Mouse (Mus musculus) liver, embryonic 14.5 days (tissue): ENCODE data around the gene Desi1. TPM values are rescaled to one million over a fixed set of nuclear protein-coding genes. Genes with fewer than 3 reads are reported as not detected.

Experiments used
- ATAC-seq: fragments of 200-750 bp; cut with Nextera tagmentation; 2 replicates; pipeline ENCODE4 v1.8.0; 2017; ENCODE audit warnings: moderate number of reproducible peaks, mild to moderate bottlenecking, moderate library complexity; ENCODE audit not compliant: insufficient read depth
- DNase-seq, 3 experiments: peaks; one replicate each; pipeline ENCODE4 v3.0.0-alpha.2; 2012 to 2013; ENCODE audit warnings: low read depth in 3 of 3, low spot score in 3 of 3
- H3K27ac ChIP-seq: fragments of 300-500 bp; sonication (generic); 2 replicates; pipeline ENCODE4 v1.5.1; 2014; ENCODE audit warnings: moderate library complexity, mild to moderate bottlenecking, control low read depth, inconsistent platforms
- H3K27me3 ChIP-seq: fragments of 300-500 bp; sonication (generic); 2 replicates; pipeline ENCODE4 v1.6.1; 2014; ENCODE audit warnings: mild to moderate bottlenecking, low read length, moderate library complexity; ENCODE audit not compliant: control insufficient read depth, insufficient read depth
- H3K36me3 ChIP-seq: fragments of 300-500 bp; sonication (generic); replicated peaks from 2 replicates; pipeline ENCODE4 v1.6.1; 2014; ENCODE audit warnings: low read depth; ENCODE audit not compliant: control insufficient read depth, insufficient read depth
- H3K4me1 ChIP-seq, 2 experiments: fragments of 200-500 bp in 1 of 2; fragments of 300-500 bp in 1 of 2; sonication (generic) in 1 of 2; replicated peaks; 2 replicates each; pipeline ENCODE4 v1.6.1; 2012 to 2014; ENCODE audit warnings: antibody characterized with exemption in 1 of 2, inconsistent platforms in 1 of 2, low read length in 1 of 2; ENCODE audit not compliant: control insufficient read depth in 2 of 2, insufficient read depth in 2 of 2
- H3K4me2 ChIP-seq: fragments of 300-500 bp; sonication (generic); 2 replicates; pipeline ENCODE4 v1.6.1; 2014; ENCODE audit warnings: low read depth, mild to moderate bottlenecking, control low read depth, moderate library complexity
- H3K4me3 ChIP-seq, 2 experiments: fragments of 200-500 bp in 1 of 2; fragments of 300-500 bp in 1 of 2; sonication (generic) in 1 of 2; 2 replicates each; pipeline ENCODE4 v1.5.1; 2012 to 2014; ENCODE audit warnings: low read depth in 2 of 2, low read length in 2 of 2, mild to moderate bottlenecking in 2 of 2, control low read depth in 1 of 2, inconsistent platforms in 1 of 2, moderate library complexity in 1 of 2; ENCODE audit not compliant: insufficient read depth in 1 of 2
- H3K9ac ChIP-seq: fragments of 300-500 bp; sonication (generic); replicated peaks from 2 replicates; pipeline ENCODE4 v1.6.1; 2014; ENCODE audit warnings: mild to moderate bottlenecking, control low read depth, moderate library complexity
- H3K9me3 ChIP-seq: fragments of 300-500 bp; sonication (generic); 2 replicates; pipeline ENCODE4 v1.6.1; 2016; ENCODE audit warnings: low read length, mixed read lengths; ENCODE audit not compliant: control insufficient read depth
- CTCF ChIP-seq: IDR thresholded peaks from 2 replicates; pipeline ENCODE4 v1.5.1; 2016; ENCODE audit warnings: antibody characterized with exemption, low read depth, control low read depth
- EP300 ChIP-seq: IDR thresholded peaks from 2 replicates; pipeline ENCODE4 v1.6.1; 2016; ENCODE audit warnings: antibody characterized with exemption, low read depth
- WGBS: fragments of 180-500 bp; shearing (Covaris S2); extraction: QIAGEN DNeasy Blood & Tissue Kit; methylation state at CpG from one replicate; pipeline ENCODE4 v1.1.7; 2014; ENCODE audit not compliant: insufficient replicate concordance; 5-methylcytosine and 5-hydroxymethylcytosine counted together
- polyA plus RNA-seq, 2 experiments: library from polyadenylated mRNA; depleted of rRNA in 1 of 2; stranded (reverse) in 1 of 2; unstranded in 1 of 2; fragments of >200 nt; fragmentation: Nextera tagmentation in 1 of 2; extraction: Ambion mirVana in 1 of 2; gene quantifications; 2 replicates each; pipeline versions ENCODE4 v1.2.1 to v1.2.3; 2012 to 2014

Desi1 gene
- polyA plus RNA-seq, 2 experiments = 8.6 to 9.3 TPM

DNA sequence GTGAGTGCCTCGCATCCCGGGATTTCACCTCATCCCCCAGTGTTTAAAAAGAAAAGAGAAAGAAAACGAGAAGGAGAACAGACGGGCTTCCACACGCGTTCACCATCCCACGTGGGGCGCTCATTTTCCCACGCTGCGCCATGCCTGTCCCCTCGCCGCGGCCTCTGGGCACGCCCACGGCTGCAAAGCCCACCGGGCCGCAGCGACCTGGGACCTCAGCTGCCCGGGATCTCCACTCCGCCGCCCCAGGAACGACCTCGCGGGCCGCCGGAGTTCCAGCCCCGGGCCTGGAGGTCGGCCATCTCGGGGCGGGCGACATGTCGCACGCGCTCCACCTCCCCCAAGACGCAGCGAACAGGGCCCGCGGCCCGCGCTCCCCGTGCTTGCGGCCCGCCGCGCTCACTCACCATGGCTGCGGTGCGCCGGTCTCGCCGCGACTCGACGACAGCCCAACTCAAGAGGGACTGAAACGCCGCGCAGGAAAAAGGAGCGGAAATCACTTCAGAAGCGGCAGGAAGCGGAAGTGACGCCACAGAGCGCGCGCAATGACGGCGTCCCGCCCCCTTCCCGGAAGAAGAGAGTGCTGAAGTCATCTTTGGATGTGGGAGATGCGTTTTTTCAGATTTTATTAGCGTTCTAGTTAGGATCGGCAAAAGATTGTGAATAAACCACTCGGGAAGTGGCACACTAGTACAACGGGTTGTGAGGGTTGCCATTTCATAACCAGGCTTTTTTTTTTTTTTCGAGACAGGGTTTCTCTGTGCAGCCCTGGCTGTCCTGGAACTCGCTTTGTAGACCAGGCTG, 13.6 kb upstream of the Desi1 start, which contains the start of gene Snu13:
Gene Snu13 (minus strand): TSS at position 519 of the 804 bp plus-strand sequence.
- under 1% methylated on average over 71 of the region's 74 CpGs for WGBS
- Histone ChIP-seq H3K4me1 (peaks cover 10 to 13% of the 10 kb centered on the region in 2 experiments), H3K27me3 (no peaks in the 10 kb centered on the region; the same call in 1 of the 2 replicates), H3K9me3 (no peaks in the 10 kb centered on the region), H3K4me3 (peak within 1 kb of the TSS; percentile 100), H3K4me2 (peak within 1 kb of the TSS; percentile 97), H3K27ac (peak within 1 kb of the TSS; percentile 80), H3K36me3 (peaks cover 15% of the 10 kb centered on the region), H3K9ac (peak within 1 kb of the TSS; percentile 96)
- ATAC-seq (peak; percentile 85), DNase-seq (peak; percentile 71 to 77 (median 76))
- TF ChIP-seq EP300 (no peak), CTCF (no peak)

DNA sequence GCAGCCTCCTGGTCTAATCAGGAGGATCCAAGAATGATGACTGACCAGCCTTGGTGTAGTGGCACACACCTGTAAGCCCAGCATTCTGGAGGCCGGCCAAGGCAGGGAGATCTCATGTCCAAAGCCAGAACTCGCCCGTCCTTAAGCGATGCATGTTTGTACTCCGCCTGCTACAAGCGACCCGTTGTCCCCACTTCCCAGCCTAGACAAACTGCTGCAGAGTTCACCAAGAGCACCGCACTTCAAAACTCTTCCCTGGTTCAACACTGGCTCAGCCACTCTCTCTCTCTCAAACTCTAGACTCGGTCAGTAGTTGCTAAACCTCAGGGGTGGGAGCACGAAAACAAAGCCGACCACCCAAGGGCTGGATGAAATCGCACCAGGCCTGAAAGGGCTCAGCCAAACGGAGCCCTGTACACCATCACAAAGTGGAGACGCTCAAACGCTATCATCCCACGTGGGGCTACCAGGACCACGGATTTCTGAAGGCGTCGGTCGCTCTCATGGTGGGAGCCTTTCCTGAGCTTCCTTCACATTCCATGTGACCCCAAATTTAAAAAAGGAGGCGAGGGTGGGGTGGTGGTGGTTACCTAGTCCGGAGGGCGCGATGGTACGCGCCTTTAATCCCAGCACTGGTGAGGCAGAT, 12.7 kb upstream of the Desi1 start:
- Histone ChIP-seq H3K4me3 (peak overlapping the region; percentile 100), H3K27me3 (no peaks in the 10 kb centered on the region; the same call in 1 of the 2 replicates), H3K9me3 (no peaks in the 10 kb centered on the region), H3K9ac (peak overlapping the region; percentile 96), H3K4me1 (peaks cover 10 to 13% of the 10 kb centered on the region in 2 experiments), H3K27ac (peak overlapping the region; percentile 80), H3K36me3 (peaks cover 16% of the 10 kb centered on the region), H3K4me2 (peak overlapping the region; percentile 97)
- ATAC-seq (0 out of 2 replicates have a peak, but pooled peaks have one; percentile 23), DNase-seq (peak in 1 of 3 experiments; percentile 11)
- WGBS = under 1% methylated on average over 26 of the region's 26 CpGs
- no peak for TF ChIP-seq CTCF
- TF ChIP-seq EP300 = no peak

DNA sequence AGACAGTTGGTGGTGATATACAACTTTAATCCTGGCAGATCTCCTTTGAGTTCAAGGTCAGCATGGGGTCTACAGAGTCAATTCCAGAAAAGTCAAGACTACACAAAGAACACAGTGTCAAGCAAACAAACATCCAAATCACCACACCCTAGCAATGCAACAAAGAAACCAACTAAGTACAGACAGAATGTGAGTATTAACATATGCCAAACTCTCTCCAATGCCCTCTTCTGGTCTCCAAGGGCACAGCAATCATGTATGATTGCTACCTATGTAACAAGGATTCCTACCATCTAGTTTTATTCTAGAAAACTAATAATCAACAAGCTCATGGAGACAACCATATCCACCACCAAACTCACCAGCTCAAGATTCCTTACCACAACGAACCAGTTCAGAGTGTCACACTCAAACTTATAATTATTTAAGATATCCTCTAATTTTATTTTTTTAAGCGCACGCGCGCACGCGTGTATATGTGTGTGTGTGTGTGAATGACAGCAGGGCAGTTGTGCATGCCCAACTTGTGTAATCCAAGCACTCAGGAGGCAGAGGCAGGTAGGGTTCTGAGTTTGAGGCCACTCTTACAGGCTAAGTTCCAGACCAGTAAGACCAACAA, 10.6 kb upstream of the Desi1 start:
- Histone ChIP-seq H3K4me2 (peak overlapping the region; percentile 8; the same call in 1 of the 2 replicates), H3K27ac (no peak overlapping the region), H3K27me3 (no peaks in the 10 kb centered on the region), H3K9me3 (no peaks in the 10 kb centered on the region), H3K4me1 (peaks cover 10 to 13% of the 10 kb centered on the region in 2 experiments), H3K36me3 (peaks cover 30% of the 10 kb centered on the region), H3K9ac (no peak overlapping the region), H3K4me3 (no peak overlapping the region)
- DNase-seq = peak in 1 of 3 experiments; percentile 14
- no peak for ATAC-seq
- 90% methylated on average over 7 of the region's 7 CpGs for WGBS
- TF ChIP-seq EP300 = no peak
- TF ChIP-seq CTCF = peak; percentile 36; the same call in 1 of the 2 replicates

DNA sequence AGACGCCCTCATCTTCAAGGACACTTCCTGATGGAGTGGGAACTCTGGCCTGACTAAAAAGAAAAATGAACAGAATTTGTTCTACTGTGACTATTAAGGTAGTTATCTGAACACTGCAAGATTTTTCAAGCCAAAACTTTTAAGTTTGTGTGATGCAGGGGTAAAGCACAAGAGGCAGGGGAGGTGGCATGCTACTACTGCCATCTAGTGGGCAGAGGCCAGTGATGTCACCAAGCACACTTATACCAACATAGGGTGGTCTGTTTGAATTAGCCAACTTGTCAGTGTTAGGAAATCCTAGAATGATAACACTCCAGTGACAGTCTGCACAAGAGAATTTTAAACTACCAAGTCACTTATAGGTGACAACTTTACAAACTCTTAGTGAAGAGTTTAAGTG, 7.0 kb upstream of the Desi1 start:
- H3K4me1 ChIP-seq = peaks cover 2 to 6% of the 10 kb centered on the region in 2 experiments
- no peak overlapping the region for H3K4me3 ChIP-seq
- DNase-seq (peak in 2 of 3 experiments; percentile 35 to 39), ATAC-seq (peak; percentile 46; the same call in 1 of the 2 replicates)
- H3K27ac ChIP-seq = no peak overlapping the region
- H3K9me3 ChIP-seq = no peaks in the 10 kb centered on the region
- 88% methylated on average over 1 of the region's 1 CpGs for WGBS
- peaks cover 48% of the 10 kb centered on the region for H3K36me3 ChIP-seq
- TF ChIP-seq EP300 = no peak
- peak; percentile 83 for TF ChIP-seq CTCF
- no peaks in the 10 kb centered on the region for H3K27me3 ChIP-seq
- no peak overlapping the region for H3K9ac ChIP-seq
- no peak overlapping the region for H3K4me2 ChIP-seq
